Mouse (Mus musculus) kidney, embryonic 15.5 days (tissue): ENCODE measurements around the gene Sox8. TPM values are rescaled to one million over a fixed set of nuclear protein-coding genes. Genes with fewer than 3 reads are reported as not detected.

Source experiments
- ATAC-seq: fragments of 200-750 bp; cut with Nextera tagmentation; replicated peaks from 2 replicates; pipeline ENCODE4 v1.8.0; 2017; ENCODE audit warnings: moderate TSS enrichment; ENCODE audit not compliant: low FRiP score
- H3K27ac ChIP-seq: fragments of 300-500 bp; sonication (generic); 2 replicates; pipeline ENCODE4 v1.5.1; 2015; ENCODE audit warnings: mild to moderate bottlenecking, inconsistent platforms
- H3K27me3 ChIP-seq: fragments of 300-500 bp; sonication (generic); 2 replicates; pipeline ENCODE4 v1.6.1; 2015; ENCODE audit warnings: inconsistent platforms
- H3K36me3 ChIP-seq: fragments of 300-500 bp; sonication (generic); 2 replicates; pipeline ENCODE4 v1.6.1; 2015; ENCODE audit warnings: inconsistent platforms
- H3K4me1 ChIP-seq: fragments of 300-500 bp; sonication (generic); 2 replicates; pipeline ENCODE4 v1.6.1; 2015; ENCODE audit warnings: inconsistent platforms
- H3K4me2 ChIP-seq: fragments of 300-500 bp; sonication (generic); 2 replicates; pipeline ENCODE4 v1.6.1; 2015; ENCODE audit warnings: moderate library complexity, mild to moderate bottlenecking, inconsistent platforms
- H3K4me3 ChIP-seq: fragments of 300-500 bp; sonication (generic); replicated peaks from 2 replicates; pipeline ENCODE4 v1.5.1; 2015; ENCODE audit warnings: mild to moderate bottlenecking, inconsistent platforms
- H3K9ac ChIP-seq: fragments of 300-500 bp; sonication (generic); 2 replicates; pipeline ENCODE4 v1.6.1; 2015; ENCODE audit warnings: mild to moderate bottlenecking, inconsistent platforms
- H3K9me3 ChIP-seq: fragments of 300-500 bp; sonication (generic); replicated peaks from 2 replicates; pipeline ENCODE4 v1.6.1; 2016; ENCODE audit warnings: inconsistent platforms
- WGBS: fragments of 180-500 bp; shearing (Covaris S2); methylation state at CpG from one replicate; pipeline ENCODE4 v1.1.7; 2015; ENCODE audit warnings: mixed read lengths; 5-methylcytosine and 5-hydroxymethylcytosine counted together
- polyA plus RNA-seq: library from polyadenylated mRNA; unstranded; fragments of >200 nt; fragmentation: Nextera tagmentation; extraction: Ambion mirVana; gene quantifications from 2 replicates; pipeline ENCODE4 v1.2.1, GENCODE M21; 2015

Sox8 gene
- polyA plus RNA-seq, 1 experiment from 2014 or later: 5.1 TPM

DNA sequence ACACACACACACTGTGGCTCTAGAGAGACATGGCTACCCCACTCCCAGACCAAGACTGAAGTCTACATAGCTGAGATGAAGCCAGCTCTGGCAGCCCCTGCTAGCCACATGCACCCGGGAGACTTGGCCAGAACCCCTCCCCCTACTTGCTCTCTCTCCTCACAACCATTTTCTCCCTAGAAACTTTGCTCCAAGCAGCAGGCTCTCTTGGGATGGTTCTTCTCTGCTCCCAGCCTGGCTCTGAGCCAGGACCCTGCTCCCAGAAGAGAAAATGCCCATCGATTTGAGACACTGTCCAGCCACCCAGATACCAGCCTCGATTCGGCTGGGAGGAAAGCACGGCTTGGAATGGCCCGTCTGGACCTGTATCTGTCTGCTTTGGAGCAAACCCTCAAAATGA, 5.2 kb downstream of the Sox8 start:
- Histone ChIP-seq H3K4me2 (no peak overlapping the region), H3K4me1 (peaks cover 29% of the 10 kb centered on the region), H3K36me3 (no peaks in the 10 kb centered on the region), H3K4me3 (no peak overlapping the region), H3K9ac (no peak overlapping the region), H3K9me3 (no peaks in the 10 kb centered on the region), H3K27ac (no peak overlapping the region), H3K27me3 (peaks cover 36% of the 10 kb centered on the region)
- ATAC-seq: no peak
- 26% methylated on average over 6 of the region's 6 CpGs for WGBS

DNA sequence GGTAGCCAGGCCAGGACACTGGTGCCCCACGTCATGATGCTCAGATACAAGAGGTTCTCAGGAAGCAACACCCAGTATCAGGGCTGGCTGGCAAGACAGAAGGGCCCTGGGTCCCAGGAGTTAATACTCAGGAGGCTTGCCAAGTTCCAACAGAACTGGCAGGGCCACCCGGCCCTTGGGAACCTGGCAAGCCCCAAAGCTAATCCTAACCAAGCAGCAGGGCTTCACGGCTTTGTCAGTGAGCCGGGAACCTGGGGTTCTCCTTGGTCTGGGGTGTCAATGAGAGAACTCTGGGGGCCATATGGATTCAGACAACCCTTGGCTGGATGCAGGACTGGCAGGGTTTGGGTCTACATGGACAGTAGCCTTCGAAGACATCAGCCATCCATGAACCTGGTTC, 6.0 kb downstream of the Sox8 start:
- H3K4me3 ChIP-seq: no peak overlapping the region
- no peak overlapping the region for H3K9ac ChIP-seq
- no peak overlapping the region for H3K4me2 ChIP-seq
- peaks cover 28% of the 10 kb centered on the region for H3K27me3 ChIP-seq
- peaks cover 22% of the 10 kb centered on the region for H3K4me1 ChIP-seq
- ATAC-seq: no peak
- no peaks in the 10 kb centered on the region for H3K36me3 ChIP-seq
- H3K27ac ChIP-seq: no peak overlapping the region
- WGBS: 85% methylated on average over 5 of the region's 5 CpGs
- H3K9me3 ChIP-seq: no peaks in the 10 kb centered on the region

DNA sequence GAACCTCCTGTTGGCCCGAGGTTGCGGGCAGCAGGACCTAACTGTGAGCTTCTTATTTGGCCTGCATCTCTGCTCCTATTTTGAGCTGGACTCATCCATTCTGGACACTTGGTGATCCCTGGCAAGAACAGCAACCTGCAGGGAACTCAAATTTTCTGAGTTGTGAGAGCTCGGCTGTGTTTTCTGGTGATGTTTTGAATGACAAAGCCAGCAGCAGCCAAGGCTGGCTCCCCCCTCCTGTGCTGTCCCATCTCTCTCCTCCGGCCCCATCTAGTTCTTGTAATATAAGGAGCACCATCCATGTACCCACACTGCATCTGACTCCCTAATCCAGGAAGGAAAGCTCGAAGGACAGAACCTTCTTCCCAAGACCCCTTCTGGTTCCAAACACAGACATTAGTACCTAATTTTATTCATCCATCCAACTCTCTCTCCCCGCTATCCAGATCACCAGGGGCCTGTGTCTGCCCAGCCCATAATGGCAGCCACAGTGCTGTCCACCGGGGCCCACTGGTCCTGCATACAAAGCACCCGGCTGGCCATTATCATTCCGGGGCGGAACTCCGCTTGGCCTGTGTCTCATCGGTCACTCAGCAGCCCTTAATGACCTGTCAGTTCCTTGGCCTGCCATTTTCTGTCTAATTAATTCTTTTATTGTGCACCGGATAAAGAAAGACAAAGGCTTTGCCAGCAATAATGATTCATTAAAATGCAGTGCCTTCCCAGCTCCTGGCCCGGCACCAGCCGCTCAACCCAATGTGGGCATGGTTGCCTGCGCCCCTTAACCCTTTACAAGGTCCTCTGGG, 9.1 kb downstream of the Sox8 start:
- H3K36me3 ChIP-seq: no peaks in the 10 kb centered on the region
- no peak overlapping the region for H3K4me2 ChIP-seq
- no peaks in the 10 kb centered on the region for H3K9me3 ChIP-seq
- no peak overlapping the region for H3K9ac ChIP-seq
- WGBS: 72% methylated on average over 16 of the region's 16 CpGs
- H3K27ac ChIP-seq: no peak overlapping the region
- ATAC-seq: no peak
- no peak overlapping the region for H3K4me3 ChIP-seq
- H3K27me3 ChIP-seq: peaks cover 16% of the 10 kb centered on the region
- peaks cover 14% of the 10 kb centered on the region for H3K4me1 ChIP-seq

DNA sequence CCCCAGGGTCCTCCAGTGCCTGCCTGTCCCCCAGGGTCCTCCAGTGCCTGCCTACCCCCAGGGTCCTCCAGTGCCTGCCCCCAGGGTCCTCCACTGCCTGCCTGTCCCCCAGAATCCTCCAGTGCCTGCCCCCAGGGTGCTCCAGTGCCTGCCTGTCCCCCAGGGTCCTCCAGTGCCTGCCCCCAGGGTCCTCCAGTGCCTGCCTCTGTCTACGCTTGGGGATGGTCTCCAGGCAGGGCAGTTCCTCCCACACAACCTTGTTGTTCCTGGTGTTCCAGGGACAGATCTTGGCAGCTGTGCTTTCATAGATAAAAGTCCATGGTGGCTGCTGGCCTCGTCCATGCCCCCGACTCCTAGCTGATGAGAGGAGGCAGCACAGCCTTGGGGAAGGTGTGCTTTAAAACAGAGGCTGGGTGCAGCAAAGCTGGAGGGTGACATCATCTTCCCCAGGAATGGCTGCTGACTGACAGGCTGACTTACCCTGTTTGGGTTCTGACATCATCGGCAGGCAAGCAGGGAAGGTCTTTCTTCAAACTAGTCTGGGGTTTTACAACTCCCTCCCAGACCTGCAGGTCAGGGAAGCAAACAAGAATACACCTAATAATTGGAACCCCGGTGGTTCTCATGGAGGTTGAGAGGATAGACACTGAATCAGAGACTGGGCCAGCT, 9.8 kb downstream of the Sox8 start:
- Histone ChIP-seq H3K4me1 (peaks cover 21% of the 10 kb centered on the region), H3K27me3 (peaks cover 14% of the 10 kb centered on the region), H3K4me2 (no peak overlapping the region), H3K9ac (no peak overlapping the region), H3K27ac (no peak overlapping the region), H3K36me3 (no peaks in the 10 kb centered on the region), H3K9me3 (no peaks in the 10 kb centered on the region), H3K4me3 (no peak overlapping the region)
- no peak for ATAC-seq
- WGBS: 44% methylated on average over 5 of the region's 5 CpGs

DNA sequence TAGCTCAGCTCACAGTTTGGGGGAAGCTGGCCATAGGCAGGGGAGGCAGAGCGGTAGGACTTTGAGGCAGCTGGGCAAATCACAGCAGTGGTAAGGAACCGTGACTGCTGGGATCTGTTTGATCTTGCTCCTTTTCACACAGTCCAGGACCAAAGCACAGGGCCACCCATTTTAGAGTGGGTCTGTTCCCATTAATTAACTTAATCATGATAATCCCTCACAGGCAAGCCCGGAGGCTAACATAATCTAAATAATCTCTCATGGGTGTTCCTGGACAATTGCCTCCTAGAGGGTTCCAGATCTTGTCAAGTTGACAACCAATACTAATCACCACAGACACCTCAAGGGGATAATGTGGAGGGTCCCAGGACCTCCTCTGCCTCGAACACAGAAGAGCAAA, 10.9 kb downstream of the Sox8 start:
- WGBS: 47% methylated on average over 4 of the region's 4 CpGs
- Histone ChIP-seq H3K9ac (no peak overlapping the region), H3K4me1 (peaks cover 24% of the 10 kb centered on the region), H3K27me3 (peaks cover 14% of the 10 kb centered on the region), H3K9me3 (no peaks in the 10 kb centered on the region), H3K4me2 (no peak overlapping the region), H3K36me3 (no peaks in the 10 kb centered on the region), H3K4me3 (no peak overlapping the region), H3K27ac (no peak overlapping the region)
- no peak for ATAC-seq

DNA sequence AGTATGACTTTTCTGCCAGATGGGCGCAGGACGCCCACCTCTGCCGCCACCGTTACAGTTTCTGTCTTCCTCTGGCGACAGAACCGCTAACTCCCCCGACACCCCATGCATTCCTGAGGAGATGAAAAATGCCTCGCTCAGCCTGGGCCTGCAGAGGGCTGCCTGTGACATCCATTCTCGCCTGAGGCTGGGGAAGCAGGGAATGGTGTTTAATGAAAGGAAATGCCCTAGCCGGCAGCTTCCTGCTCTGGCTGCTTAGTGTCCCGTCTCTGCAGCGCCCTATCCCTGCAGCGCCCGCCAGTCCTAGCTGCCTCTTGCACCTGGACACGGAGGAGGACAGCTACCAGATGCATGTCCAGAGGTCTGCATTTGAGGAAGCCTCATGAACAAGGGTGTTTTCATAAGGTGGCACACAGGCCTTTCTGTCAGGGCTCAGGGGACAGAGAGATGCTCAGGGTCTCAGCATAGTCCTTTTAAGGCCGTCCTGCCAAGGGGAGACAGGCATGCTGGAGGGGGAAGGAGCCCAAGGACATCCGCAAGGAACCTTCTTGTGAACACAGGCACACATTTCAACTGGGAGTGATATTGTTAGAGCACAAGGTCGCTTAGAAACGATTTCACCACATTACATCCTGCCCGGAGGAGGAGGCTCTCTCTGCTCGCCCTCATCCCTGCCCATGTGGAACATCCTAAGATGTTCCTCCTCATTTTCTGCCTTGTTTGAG, 13.7 kb downstream of the Sox8 start:
- ATAC-seq: peak; percentile 55
- H3K27me3 ChIP-seq: peaks cover 14% of the 10 kb centered on the region
- 9% methylated on average over 21 of the region's 21 CpGs for WGBS
- H3K9ac ChIP-seq: peak overlapping the region; percentile 16; the same call in 1 of the 2 replicates
- H3K4me2 ChIP-seq: peak overlapping the region; percentile 64
- no peaks in the 10 kb centered on the region for H3K9me3 ChIP-seq
- peaks cover 24% of the 10 kb centered on the region for H3K4me1 ChIP-seq
- peak overlapping the region; percentile 33 for H3K4me3 ChIP-seq
- no peaks in the 10 kb centered on the region for H3K36me3 ChIP-seq
- H3K27ac ChIP-seq: peak overlapping the region; percentile 56

DNA sequence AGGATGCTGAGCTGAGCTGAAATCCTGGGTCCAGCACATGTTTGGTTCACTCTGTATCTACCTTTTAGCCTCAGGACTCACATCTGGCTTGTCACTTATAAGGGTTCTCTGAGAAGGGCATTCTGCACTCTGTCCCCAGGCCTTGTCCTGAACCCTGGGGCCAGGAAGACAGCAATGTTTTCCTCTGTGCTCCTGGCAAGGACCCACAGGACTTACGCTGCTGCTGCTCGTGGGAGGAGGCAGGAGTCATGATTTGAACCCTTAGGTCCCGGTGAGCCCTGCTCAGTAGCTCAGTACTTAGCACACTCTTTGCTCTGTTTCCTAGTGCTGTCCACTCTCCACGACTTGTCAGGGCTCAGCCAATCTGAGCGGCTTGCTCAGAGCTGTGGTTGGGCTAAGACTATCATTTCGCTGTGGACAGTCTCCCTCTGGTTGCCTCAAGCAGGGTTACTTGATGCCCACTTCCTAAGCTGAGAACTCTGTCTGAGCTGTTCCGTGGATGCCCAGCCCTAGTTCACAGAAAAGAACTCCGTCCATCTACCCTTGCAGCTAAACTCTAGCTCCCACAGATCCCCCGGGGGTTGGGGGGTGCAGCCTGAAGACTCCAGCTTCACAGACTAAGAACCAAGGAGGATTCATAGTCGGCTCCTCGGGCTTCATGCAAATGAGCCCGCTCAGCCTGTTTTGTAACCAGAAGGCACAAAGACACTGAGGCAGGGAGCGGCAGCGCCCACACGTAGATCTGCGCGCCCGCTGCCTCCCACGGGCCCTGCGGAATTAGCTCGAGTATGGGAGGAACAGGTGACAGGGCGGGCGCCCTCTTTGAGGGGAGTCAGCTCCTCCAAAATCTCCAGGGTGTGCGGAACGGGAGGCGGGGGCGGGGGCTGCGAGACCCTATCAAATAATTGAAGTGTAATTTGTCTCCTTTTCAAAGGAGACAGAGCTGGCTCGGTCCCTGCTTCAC, 14.5 kb downstream of the Sox8 start:
- Histone ChIP-seq H3K36me3 (no peaks in the 10 kb centered on the region), H3K9ac (peak overlapping the region; percentile 16; the same call in 1 of the 2 replicates), H3K4me3 (peak overlapping the region; percentile 33), H3K27me3 (peaks cover 14% of the 10 kb centered on the region), H3K4me1 (peaks cover 24% of the 10 kb centered on the region), H3K4me2 (peak overlapping the region; percentile 64), H3K9me3 (no peaks in the 10 kb centered on the region), H3K27ac (peak overlapping the region; percentile 56)
- ATAC-seq: 0 out of 2 replicates have a peak, but pooled peaks have one; percentile 7
- WGBS: 5% methylated on average over 29 of the region's 29 CpGs

DNA sequence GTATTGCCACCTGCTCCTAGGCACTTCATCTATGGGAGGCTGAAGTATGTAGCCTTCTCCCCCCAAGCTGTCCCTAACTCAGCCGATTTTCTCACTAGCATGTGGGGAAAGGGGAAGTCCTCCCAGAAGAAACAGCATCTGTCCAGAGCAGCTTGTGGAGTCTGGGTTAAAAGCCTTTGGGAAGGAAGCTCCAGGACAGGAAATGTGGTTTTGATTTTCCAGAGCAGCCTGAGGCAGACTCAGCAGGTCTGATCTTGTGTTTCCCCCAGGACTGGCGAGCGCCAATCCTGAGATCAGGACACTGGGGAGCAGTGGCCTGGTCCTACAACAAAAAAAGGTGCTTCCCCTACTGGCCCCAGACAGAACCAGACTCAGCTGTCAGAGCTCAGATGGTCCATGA, 15.3 kb downstream of the Sox8 start:
- Histone ChIP-seq H3K27ac (no peak overlapping the region), H3K36me3 (no peaks in the 10 kb centered on the region), H3K9me3 (no peaks in the 10 kb centered on the region), H3K4me3 (no peak overlapping the region), H3K4me1 (peaks cover 24% of the 10 kb centered on the region), H3K9ac (no peak overlapping the region), H3K4me2 (no peak overlapping the region), H3K27me3 (peaks cover 14% of the 10 kb centered on the region)
- WGBS: 41% methylated on average over 3 of the region's 3 CpGs
- ATAC-seq: no peak

DNA sequence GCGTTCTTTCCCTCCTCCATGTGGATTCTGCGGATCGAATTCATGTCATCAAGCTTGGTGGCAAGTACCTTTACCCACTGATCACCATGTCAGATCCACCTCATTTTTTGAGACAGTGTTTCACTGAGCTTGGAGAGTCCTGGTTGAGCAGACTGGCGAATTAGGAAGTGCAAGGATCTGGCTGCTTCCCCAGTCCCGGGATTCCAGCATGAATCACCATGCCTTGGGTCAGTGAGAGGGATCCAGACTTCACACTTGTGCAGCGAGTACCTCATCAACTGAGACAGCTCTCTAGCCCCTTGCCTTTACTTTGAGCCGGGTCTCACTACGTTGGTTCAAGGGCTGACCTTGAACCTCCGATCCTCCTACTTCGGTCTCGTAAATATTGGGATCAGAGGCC, 19.2 kb downstream of the Sox8 start:
- Histone ChIP-seq H3K9ac (no peak overlapping the region), H3K4me3 (no peak overlapping the region), H3K4me1 (peaks cover 14% of the 10 kb centered on the region), H3K27me3 (no peaks in the 10 kb centered on the region; the same call in 1 of the 2 replicates), H3K4me2 (no peak overlapping the region), H3K36me3 (no peaks in the 10 kb centered on the region), H3K27ac (no peak overlapping the region), H3K9me3 (no peaks in the 10 kb centered on the region)
- WGBS: 81% methylated on average over 11 of the region's 11 CpGs
- no peak for ATAC-seq

DNA sequence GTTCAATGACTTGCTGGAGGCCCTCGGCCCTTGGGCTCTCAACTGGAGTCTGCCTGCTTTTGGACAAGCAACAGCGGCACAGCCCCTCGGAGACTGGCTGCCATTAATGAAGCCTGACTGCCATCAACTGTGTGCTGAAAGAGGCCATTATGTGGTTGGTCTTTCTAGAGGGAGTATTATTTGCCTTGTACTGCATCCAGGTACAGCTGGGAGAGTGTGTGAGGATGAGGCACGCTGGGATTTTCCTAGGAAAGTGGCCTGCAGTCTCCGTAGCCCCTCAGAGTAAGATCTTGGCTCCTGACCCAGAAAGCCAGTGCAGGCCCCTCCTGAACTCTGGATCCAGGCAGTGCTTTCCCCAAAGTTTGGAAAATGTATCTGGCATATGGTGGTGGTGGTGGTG, 20.5 kb downstream of the Sox8 start:
- Histone ChIP-seq H3K27ac (no peak overlapping the region), H3K4me2 (no peak overlapping the region), H3K4me3 (no peak overlapping the region), H3K9me3 (no peaks in the 10 kb centered on the region), H3K4me1 (peaks cover 1% of the 10 kb centered on the region; the same call in 1 of the 2 replicates), H3K36me3 (no peaks in the 10 kb centered on the region), H3K27me3 (no peaks in the 10 kb centered on the region; the same call in 1 of the 2 replicates), H3K9ac (no peak overlapping the region)
- WGBS: 70% methylated on average over 5 of the region's 5 CpGs
- no peak for ATAC-seq

DNA sequence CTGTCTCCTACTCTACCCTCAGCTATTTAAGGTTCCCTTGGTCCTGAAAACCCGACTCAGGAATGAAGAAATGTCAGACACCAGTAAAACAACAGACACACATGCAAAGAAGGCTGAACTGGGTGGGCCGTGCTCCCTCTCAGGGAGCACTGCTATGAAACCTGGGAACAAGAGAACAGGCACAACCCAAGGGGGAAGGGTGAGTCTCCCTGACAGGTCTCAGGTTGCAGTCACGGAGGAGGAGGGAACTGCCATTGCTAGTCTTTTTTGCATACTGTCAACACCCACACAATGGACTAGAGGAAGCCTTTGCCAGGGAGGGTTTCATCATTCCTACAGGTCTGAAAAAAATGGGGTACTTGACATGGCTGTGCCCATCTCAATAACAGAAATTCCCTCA, 23.5 kb downstream of the Sox8 start:
- no peak overlapping the region for H3K4me2 ChIP-seq
- no peaks in the 10 kb centered on the region for H3K4me1 ChIP-seq
- ATAC-seq: no peak
- no peaks in the 10 kb centered on the region for H3K36me3 ChIP-seq
- H3K9ac ChIP-seq: no peak overlapping the region
- no peak overlapping the region for H3K27ac ChIP-seq
- no peaks in the 10 kb centered on the region for H3K9me3 ChIP-seq
- H3K4me3 ChIP-seq: no peak overlapping the region
- H3K27me3 ChIP-seq: no peaks in the 10 kb centered on the region; the same call in 1 of the 2 replicates
- WGBS: 43% methylated on average over 3 of the region's 3 CpGs
